Mouse (Mus musculus): ENCODE data around the gene Gm29133. TPM values are rescaled to one million over a fixed set of nuclear protein-coding genes. Genes with fewer than 3 reads are reported as not detected.

The Gm29133 gene
- not detected in 2 replicates for polyA plus RNA-seq (2016; fragmentation: Nextera tagmentation; extraction: Ambion mirVana)

DNA sequence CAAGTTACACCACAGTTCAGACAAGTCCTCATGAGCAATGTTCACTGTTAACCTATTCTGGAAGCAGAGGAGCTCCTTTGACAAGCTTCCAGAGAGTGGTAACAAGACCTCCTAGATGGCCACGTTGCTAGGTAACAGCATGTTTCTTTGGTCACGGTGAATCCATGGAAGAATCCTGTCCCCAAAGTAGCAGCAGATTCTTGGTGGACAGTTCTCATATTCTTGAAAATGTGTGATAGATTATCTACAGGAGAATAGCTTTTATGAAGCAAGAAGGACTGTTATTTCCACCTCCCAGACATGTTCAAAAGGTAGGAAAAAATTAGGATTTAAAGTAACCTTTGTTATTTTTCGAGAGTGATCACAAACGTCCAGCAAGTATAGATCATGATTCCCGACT lies at the start of gene Gm29133:
Gene Gm29133, plus strand, starts transcription at position 301 of the 400 bp plus-strand sequence.
- Histone ChIP-seq H3K4me3 (no peak within 1 kb of the TSS), H3K9ac (replicated peaks) (no peak within 1 kb of the TSS), H3K4me1 (no peaks in the 10 kb centered on the region), H3K27ac (replicated peaks) (no peak within 1 kb of the TSS), H3K27me3 (no peaks in the 10 kb centered on the region), H3K36me3 (no peaks in the 10 kb centered on the region), H3K9me3 (no peaks in the 10 kb centered on the region), H3K4me2 (replicated peaks) (no peak within 1 kb of the TSS)
- WGBS: 67% methylated on average over 5 of the region's 5 CpGs
- no peak for ATAC-seq (ENCODE audit: low FRiP score, low read depth)

DNA sequence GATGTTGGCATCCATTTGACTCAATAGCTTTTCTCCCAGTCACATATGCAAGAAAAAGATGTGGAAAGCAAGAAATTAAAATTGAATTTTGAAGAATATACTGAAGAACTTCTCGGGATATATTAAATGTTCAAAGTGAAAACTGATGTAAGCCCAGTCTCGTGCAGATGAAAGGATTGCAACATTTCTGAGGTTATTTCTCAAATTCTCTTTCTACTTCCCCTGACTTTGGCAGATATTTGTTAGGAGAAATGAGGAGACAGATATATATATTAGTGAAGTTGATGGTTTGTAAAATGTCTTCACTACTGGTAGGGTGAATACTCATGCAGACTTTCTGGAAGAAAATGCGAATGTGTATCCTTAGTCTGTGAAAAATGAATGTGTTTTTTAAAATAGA lies 48.9 kb upstream of the Gm29133 start:
- H3K27me3 ChIP-seq: no peaks in the 10 kb centered on the region
- 92% methylated on average over 3 of the region's 3 CpGs for WGBS
- no peaks in the 10 kb centered on the region for H3K36me3 ChIP-seq
- no peak for ATAC-seq (ENCODE audit: low FRiP score, low read depth)
- H3K9me3 ChIP-seq: no peaks in the 10 kb centered on the region
- H3K27ac ChIP-seq (replicated peaks): no peak overlapping the region
- no peak overlapping the region for H3K9ac ChIP-seq (replicated peaks)
- no peaks in the 10 kb centered on the region for H3K4me1 ChIP-seq
- H3K4me3 ChIP-seq: no peak overlapping the region
- H3K4me2 ChIP-seq (replicated peaks): no peak overlapping the region

DNA sequence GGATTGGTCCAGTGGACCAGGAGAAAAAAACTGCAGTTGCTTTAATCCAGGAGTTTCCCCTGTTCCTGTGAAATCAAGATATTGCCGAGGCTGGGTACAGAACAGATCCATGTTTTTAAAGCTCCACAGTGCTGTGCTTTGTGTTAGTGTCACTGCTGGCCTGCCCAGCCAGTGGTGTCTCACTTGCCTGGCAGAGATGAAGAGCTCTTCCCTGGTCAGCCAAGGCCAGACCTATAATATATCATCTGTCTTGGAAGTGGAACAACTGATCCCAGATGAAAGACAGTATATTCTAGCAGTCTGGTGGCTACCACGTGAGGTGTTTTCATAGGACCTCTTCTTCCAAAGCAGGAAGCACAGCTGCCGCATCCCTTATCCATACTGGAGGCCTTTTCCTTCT lies 46.7 kb upstream of the Gm29133 start:
- H3K4me2 ChIP-seq (replicated peaks): no peak overlapping the region
- no peaks in the 10 kb centered on the region for H3K9me3 ChIP-seq
- H3K4me1 ChIP-seq: no peaks in the 10 kb centered on the region
- H3K27me3 ChIP-seq: no peaks in the 10 kb centered on the region
- H3K36me3 ChIP-seq: no peaks in the 10 kb centered on the region
- 87% methylated on average over 3 of the region's 3 CpGs for WGBS
- no peak overlapping the region for H3K4me3 ChIP-seq
- no peak for ATAC-seq (ENCODE audit: low FRiP score, low read depth)
- no peak overlapping the region for H3K9ac ChIP-seq (replicated peaks)
- H3K27ac ChIP-seq (replicated peaks): no peak overlapping the region

DNA sequence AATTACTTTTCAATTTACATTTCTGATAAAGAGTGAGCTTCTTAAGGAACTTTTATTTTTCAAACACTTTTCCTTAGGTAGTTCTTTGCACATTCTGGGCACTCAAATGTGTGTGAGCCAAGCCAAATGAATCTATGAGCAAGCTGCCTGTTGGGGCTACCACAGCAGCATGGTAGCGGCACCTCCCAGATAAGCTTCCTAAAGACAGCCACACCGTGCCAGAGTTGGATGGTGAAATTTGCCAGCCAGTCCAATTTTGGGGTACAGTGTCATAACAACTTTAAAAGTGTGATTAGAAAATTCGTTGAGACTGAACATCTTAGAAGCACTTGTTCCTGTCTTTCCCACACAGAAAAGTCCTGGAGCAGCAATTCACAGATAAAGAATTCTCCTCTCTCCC lies 41.5 kb upstream of the Gm29133 start:
- Histone ChIP-seq H3K27ac (replicated peaks) (no peak overlapping the region), H3K9ac (replicated peaks) (no peak overlapping the region), H3K36me3 (no peaks in the 10 kb centered on the region), H3K27me3 (no peaks in the 10 kb centered on the region), H3K4me2 (replicated peaks) (no peak overlapping the region), H3K9me3 (no peaks in the 10 kb centered on the region), H3K4me1 (no peaks in the 10 kb centered on the region), H3K4me3 (no peak overlapping the region)
- ATAC-seq (ENCODE audit: low FRiP score, low read depth): no peak
- 70% methylated on average over 3 of the region's 3 CpGs for WGBS

DNA sequence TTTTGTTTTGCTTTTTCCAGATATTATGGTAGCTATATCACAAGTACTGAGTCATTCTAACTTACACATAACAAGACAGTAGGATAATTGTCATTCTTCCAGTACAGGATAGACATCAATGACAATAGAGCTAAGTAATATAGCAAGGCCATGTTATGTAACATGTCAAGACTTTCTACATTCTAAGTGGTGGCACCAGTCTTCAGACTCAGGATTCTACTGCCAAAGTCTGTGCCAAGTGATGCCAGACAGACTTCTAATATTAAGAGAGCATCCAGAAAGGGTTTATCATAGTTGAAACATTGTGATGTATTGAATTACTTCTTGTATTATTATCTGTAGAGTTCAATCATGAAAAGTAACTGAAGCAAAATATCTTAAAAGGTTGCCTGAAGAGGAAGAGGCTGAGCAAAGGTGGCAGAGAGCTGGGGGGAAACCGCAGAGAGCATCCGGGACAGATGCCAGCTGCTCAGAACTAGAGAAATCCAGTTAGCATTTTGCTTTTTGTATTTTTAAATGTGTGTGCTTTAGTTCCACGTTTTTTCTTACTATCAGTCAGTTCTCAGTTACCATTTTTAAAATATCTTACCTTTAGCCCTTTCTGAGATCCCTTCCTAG lies 34.2 kb upstream of the Gm29133 start:
- H3K4me2 ChIP-seq (replicated peaks): no peak overlapping the region
- no peak overlapping the region for H3K4me3 ChIP-seq
- no peak overlapping the region for H3K27ac ChIP-seq (replicated peaks)
- no peaks in the 10 kb centered on the region for H3K36me3 ChIP-seq
- no peak for ATAC-seq (ENCODE audit: low FRiP score, low read depth)
- H3K9me3 ChIP-seq: no peaks in the 10 kb centered on the region
- no peaks in the 10 kb centered on the region for H3K4me1 ChIP-seq
- H3K9ac ChIP-seq (replicated peaks): no peak overlapping the region
- H3K27me3 ChIP-seq: no peaks in the 10 kb centered on the region
- 78% methylated on average over 3 of the region's 3 CpGs for WGBS

DNA sequence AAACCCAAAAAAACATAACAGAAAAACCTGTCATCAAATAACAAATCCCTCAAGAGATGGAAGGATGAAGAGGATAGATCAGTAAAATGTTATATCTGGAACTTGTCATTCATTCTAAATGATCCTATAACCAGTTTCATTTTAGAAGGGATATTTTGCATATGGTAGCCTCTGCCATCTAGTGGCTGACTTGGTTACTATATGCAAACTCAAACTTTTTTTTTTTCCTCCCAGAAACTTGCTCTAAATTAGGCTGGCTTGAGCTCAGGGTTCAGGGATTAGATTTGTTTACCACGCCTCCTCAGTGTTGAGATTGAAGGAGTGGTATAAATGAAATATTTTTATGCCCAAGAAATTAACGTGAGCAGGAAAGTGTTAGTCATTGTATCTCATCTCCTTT lies 27.3 kb upstream of the Gm29133 start:
- no peak; the same call in 1 of the 2 replicates for ATAC-seq (ENCODE audit: low FRiP score, low read depth)
- 22% methylated on average over 2 of the region's 2 CpGs for WGBS
- Histone ChIP-seq H3K4me3 (no peak overlapping the region), H3K4me1 (no peaks in the 10 kb centered on the region), H3K9me3 (no peaks in the 10 kb centered on the region), H3K36me3 (no peaks in the 10 kb centered on the region), H3K27ac (replicated peaks) (no peak overlapping the region), H3K4me2 (replicated peaks) (no peak overlapping the region), H3K9ac (replicated peaks) (no peak overlapping the region), H3K27me3 (no peaks in the 10 kb centered on the region)

DNA sequence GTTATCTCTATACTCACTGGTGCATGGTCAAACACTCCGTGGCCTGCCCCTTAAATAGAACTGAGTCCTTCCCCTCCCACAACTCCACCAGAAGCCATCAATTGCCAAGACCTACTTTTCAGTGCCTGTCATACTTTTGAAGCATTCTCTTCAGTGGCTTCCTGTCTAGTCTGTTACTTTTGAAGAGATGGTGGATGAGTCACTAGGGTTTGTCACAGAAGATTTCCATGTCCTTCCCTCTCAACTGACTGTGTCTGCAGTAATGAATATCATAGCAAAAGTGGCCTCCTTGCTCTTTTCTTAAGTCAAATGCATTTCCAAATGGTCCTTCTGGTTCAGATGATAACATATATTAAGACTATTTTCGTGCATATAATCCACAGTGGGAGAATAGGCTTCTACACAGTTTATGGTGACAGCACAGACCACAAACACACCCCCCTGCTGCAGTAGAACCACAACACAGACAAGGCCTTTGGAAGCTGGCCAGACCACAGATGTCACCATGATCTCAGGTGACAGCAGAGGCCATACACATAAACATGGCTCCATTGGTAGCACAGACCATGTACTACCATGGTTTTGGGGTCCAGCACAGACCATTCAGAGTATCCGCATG lies 16.9 kb upstream of the Gm29133 start:
- ATAC-seq (ENCODE audit: low FRiP score, low read depth): no peak
- WGBS: 81% methylated on average over 3 of the region's 3 CpGs

DNA sequence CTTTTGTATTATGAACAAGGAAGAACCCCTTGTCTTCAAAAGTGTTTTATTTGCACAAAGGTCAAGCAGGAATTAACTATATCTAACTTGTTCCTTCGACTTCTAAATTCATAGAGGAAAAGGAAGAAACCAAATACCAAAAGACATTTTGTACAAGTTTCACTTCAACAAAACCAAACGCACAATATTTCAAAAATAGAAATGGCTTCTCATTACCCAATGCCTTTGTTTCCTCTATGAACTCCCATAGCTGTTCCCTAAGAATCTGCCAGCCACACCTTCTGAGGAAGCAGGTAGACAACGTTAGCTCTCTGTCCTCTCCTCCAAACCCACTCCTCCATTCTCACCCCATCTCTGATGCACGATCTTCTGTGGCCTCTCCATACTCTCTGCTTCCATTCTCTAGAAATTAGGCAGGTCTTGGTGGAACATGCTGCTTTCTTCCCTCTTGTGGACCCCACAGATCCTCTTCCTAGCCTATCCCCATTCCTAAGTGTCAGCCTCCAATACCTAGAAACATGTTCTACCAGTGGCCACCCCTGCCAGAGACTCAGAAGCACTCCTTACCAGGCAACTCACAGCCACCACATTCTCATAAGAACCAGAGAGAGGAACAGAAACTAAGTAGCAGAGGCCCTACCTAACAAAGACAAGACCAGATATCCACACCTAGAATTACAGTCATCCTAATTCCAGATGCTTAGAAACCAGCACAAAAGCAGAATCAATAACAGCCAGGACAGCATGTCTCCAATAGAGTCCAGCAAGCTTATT lies 4.1 kb upstream of the Gm29133 start:
- Histone ChIP-seq H3K4me2 (replicated peaks) (no peak overlapping the region), H3K9me3 (no peaks in the 10 kb centered on the region), H3K4me3 (no peak overlapping the region), H3K27me3 (no peaks in the 10 kb centered on the region), H3K36me3 (no peaks in the 10 kb centered on the region), H3K9ac (replicated peaks) (no peak overlapping the region), H3K4me1 (no peaks in the 10 kb centered on the region), H3K27ac (replicated peaks) (no peak overlapping the region)
- WGBS: 78% methylated on average over 4 of the region's 4 CpGs
- ATAC-seq (ENCODE audit: low FRiP score, low read depth): no peak

More for the DNA sequence above, 16.9 kb upstream of the Gm29133 start:
- no peak overlapping the region for H3K4me2 ChIP-seq (replicated peaks)
- H3K4me3 ChIP-seq: no peak overlapping the region
- H3K4me1 ChIP-seq: no peaks in the 10 kb centered on the region
- no peaks in the 10 kb centered on the region for H3K36me3 ChIP-seq
- H3K9me3 ChIP-seq: no peaks in the 10 kb centered on the region
- H3K27me3 ChIP-seq: no peaks in the 10 kb centered on the region
- H3K27ac ChIP-seq (replicated peaks): no peak overlapping the region
- H3K9ac ChIP-seq (replicated peaks): no peak overlapping the region

DNA sequence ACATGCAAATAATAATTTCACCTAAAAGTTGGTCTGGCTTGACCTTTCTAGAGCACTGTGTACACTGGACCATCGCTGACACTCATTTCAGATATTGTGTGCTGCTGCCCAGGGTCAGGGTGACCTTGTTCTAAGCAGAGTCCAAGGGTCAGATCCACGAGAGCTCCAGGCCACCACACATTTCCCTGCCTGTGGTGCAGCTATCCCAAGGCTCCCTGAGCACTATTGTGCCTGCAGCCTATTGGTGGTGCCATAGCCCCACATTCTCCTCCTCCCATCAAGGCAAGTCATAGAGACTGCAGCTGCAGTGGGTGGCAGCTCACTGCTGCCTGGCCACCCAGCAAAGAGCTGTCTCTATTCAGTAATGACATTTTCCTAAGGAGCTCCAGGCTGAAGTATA lies 2.7 kb upstream of the Gm29133 start:
- 73% methylated on average over 2 of the region's 2 CpGs for WGBS
- no peak overlapping the region for H3K4me2 ChIP-seq (replicated peaks)
- no peaks in the 10 kb centered on the region for H3K36me3 ChIP-seq
- H3K9me3 ChIP-seq: no peaks in the 10 kb centered on the region
- H3K27ac ChIP-seq (replicated peaks): no peak overlapping the region
- no peak for ATAC-seq (ENCODE audit: low FRiP score, low read depth)
- H3K4me1 ChIP-seq: no peaks in the 10 kb centered on the region
- no peak overlapping the region for H3K4me3 ChIP-seq
- no peak overlapping the region for H3K9ac ChIP-seq (replicated peaks)
- no peaks in the 10 kb centered on the region for H3K27me3 ChIP-seq

DNA sequence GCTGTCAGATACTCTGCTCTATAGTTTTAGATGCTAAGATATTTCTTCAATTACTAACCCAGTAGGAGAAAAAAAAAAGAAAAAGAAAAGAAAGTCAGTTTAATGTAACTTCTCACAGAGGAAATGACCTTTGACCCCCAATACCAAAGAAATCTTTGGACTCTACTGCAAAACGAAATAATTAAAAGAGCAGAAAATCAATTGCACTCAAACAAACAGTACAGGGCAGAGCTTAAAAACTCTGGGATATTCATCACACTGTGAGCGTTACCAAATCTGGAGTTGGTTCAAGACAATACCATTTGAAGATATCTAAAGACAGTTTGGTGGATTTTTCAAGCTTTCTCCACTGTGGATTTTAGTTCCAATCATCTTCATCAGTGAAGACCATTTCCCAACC lies 15.4 kb downstream of the Gm29133 start:
- Histone ChIP-seq H3K36me3 (no peaks in the 10 kb centered on the region), H3K4me2 (replicated peaks) (no peak overlapping the region), H3K4me1 (no peaks in the 10 kb centered on the region), H3K27ac (replicated peaks) (no peak overlapping the region), H3K9ac (replicated peaks) (no peak overlapping the region), H3K27me3 (no peaks in the 10 kb centered on the region), H3K9me3 (no peaks in the 10 kb centered on the region), H3K4me3 (no peak overlapping the region)
- no peak for ATAC-seq (ENCODE audit: low FRiP score, low read depth)
- 55% methylated on average over 2 of the region's 2 CpGs for whole genome bisulfite sequencing

DNA sequence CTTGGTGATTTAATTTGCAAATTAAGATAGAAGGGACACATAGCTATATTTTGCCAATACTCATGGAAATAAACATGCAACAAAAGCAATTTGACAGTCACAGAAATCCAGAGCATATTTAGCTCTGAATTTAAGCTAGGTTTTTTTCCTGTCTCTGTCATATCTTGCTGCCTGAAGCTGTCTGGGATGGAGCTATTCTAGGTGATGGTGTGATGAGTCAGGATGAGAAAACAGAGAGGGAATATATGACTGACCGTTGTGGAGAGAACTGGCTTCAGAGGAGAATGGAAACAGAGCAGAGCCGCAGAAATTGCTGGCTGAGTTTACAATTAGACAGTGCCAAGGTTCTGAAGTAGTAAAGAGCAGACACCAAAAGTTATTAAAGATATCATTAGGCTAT lies 26.3 kb downstream of the Gm29133 start:
- H3K4me2 ChIP-seq (replicated peaks): no peak overlapping the region
- no peak overlapping the region for H3K27ac ChIP-seq (replicated peaks)
- no peak overlapping the region for H3K4me3 ChIP-seq
- H3K36me3 ChIP-seq: no peaks in the 10 kb centered on the region
- 83% methylated on average over 2 of the region's 2 CpGs for WGBS
- no peaks in the 10 kb centered on the region for H3K9me3 ChIP-seq
- no peak for ATAC-seq (ENCODE audit: low FRiP score, low read depth)
- H3K4me1 ChIP-seq: no peaks in the 10 kb centered on the region
- H3K27me3 ChIP-seq: no peaks in the 10 kb centered on the region
- no peak overlapping the region for H3K9ac ChIP-seq (replicated peaks)

DNA sequence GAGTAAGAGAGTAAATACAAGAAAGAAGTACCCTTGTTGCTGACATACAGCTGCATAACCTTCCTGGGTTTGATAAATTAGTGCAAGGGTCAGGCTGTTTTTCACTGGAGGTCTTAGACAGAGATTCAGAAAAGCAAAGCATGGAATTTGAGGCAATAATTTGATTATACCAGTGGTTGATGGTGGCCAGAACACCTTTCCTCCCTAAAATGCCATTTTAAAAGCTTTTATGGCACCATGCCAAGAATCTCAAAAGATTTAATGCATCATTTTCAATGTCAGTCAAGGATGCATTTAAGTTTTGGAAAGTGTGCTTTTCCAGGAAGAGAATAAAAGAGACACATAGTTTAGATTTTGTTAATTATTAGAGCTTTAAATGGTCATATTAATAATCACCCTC lies 60.0 kb downstream of the Gm29133 start:
- Histone ChIP-seq H3K9me3 (no peaks in the 10 kb centered on the region), H3K4me3 (no peak overlapping the region), H3K4me1 (no peaks in the 10 kb centered on the region), H3K9ac (replicated peaks) (no peak overlapping the region), H3K27ac (replicated peaks) (no peak overlapping the region), H3K4me2 (replicated peaks) (no peak overlapping the region), H3K36me3 (no peaks in the 10 kb centered on the region), H3K27me3 (no peaks in the 10 kb centered on the region)
- no peak for ATAC-seq (ENCODE audit: low FRiP score, low read depth)
